Mouse (Mus musculus) erythroblast, embryonic 14.5 days (primary cell): ENCODE measurements around the gene Ssb. TPM values are rescaled to one million over a fixed set of nuclear protein-coding genes. Genes with fewer than 3 reads are reported as not detected.

Experiments
- H3K27me3 ChIP-seq: 2 replicates; pipeline ENCODE4 v1.6.1; 2012; ENCODE audit warnings: inconsistent platforms; ENCODE audit not compliant: control insufficient read depth
- H3K36me3 ChIP-seq: 2 replicates; pipeline ENCODE4 v1.6.1; 2012; ENCODE audit warnings: mild to moderate bottlenecking, inconsistent platforms; ENCODE audit not compliant: control insufficient read depth
- H3K4me1 ChIP-seq: 2 replicates; pipeline ENCODE4 v1.6.1; 2012; ENCODE audit warnings: inconsistent platforms; ENCODE audit not compliant: control insufficient read depth
- H3K4me3 ChIP-seq: replicated peaks from 2 replicates; pipeline ENCODE3; 2012; ENCODE audit warnings: moderate library complexity, mild to moderate bottlenecking, inconsistent platforms
- H3K9me3 ChIP-seq: 2 replicates; pipeline ENCODE4 v1.6.1; 2012; ENCODE audit warnings: low read length, inconsistent platforms, mixed read lengths; ENCODE audit not compliant: control insufficient read depth
- GATA1 ChIP-seq: IDR thresholded peaks from 2 replicates; pipeline ENCODE4 v1.6.1; 2012; ENCODE audit warnings: low read length, inconsistent platforms, mixed read lengths
- TAL1 ChIP-seq: IDR thresholded peaks from 3 replicates; pipeline ENCODE4 v1.6.1; 2012; ENCODE audit warnings: low read length, inconsistent platforms, mixed read lengths
- polyA plus RNA-seq: library from polyadenylated mRNA; stranded (reverse); fragments of >175 nt; gene quantifications from 2 replicates; pipeline ENCODE4 v1.2.3, GENCODE M21; 2012

Gene Ssb
- polyA plus RNA-seq, 1 experiment, result 1.5 TPM

DNA sequence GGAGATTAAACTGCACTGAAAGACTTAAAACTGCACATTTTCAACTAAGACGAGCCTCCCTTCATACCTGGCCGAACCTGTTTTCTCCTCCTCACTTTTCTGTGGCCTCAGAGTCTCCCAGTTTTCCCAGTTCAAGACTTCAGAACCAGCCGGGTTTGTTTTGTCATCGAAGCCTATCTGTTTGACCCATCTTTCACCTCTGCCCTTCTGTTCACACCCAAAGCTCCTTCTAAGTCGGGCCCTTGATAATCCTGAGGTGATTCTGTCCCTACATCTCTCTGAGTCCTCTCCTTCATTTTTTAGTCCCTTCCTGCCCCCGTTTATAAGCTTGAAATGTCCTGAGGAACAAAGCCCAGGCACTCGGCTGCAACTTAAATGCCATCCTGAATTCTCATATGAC lies 33.3 kb upstream of the Ssb start:
- Histone ChIP-seq H3K27me3 (no peaks in the 10 kb centered on the region), H3K4me3 (no peak overlapping the region), H3K36me3 (peaks cover 76% of the 10 kb centered on the region), H3K4me1 (peaks cover 51% of the 10 kb centered on the region), H3K9me3 (no peaks in the 10 kb centered on the region)
- no peak for TF ChIP-seq GATA1
- no peak for TF ChIP-seq TAL1

DNA sequence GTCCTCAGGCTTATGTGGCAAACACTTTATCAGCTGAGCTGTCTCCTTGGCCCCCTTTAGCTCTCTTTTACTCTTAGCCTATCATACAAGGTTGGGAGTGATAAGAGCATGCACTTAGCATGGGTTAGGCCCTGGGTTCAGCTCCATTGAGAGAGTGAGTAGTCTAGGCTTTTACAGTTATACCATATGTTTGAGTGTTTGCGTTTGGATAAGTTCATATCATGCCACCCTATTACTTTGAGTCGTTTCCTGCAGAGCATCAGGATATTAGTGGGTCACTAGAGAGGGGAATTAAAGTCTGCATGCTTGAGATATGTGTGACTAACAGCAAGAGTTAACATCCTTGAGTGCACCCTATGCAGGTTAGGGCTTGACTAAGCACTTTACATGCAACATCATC lies 31.7 kb upstream of the Ssb start:
- Histone ChIP-seq H3K36me3 (peaks cover 84% of the 10 kb centered on the region), H3K27me3 (no peaks in the 10 kb centered on the region), H3K4me3 (no peak overlapping the region), H3K9me3 (no peaks in the 10 kb centered on the region), H3K4me1 (peaks cover 35% of the 10 kb centered on the region)
- TF ChIP-seq TAL1 (no peak), GATA1 (no peak)

DNA sequence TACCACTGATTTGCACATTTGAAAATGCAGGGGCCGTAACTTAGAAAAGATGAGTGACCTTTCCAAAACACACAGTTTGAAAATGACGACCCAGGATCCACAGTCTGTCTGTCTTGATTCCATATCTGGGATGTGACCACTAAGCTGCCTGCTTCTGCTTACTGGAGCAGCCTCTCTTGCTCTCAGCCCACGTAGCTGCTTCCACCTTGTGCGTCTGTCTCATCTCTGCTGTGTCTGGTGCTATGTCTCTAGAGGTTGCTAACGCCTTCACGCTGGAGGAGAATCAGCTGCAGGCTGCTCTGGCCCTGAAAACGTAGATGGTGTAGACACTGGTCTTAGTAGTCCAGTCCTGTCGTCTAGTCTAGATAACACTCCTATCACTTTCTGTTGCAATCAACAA lies 31.2 kb upstream of the Ssb start:
- Histone ChIP-seq H3K36me3 (peaks cover 84% of the 10 kb centered on the region), H3K27me3 (no peaks in the 10 kb centered on the region), H3K4me1 (peaks cover 31% of the 10 kb centered on the region), H3K9me3 (no peaks in the 10 kb centered on the region), H3K4me3 (no peak overlapping the region)
- TF ChIP-seq TAL1 (no peak), GATA1 (no peak)

DNA sequence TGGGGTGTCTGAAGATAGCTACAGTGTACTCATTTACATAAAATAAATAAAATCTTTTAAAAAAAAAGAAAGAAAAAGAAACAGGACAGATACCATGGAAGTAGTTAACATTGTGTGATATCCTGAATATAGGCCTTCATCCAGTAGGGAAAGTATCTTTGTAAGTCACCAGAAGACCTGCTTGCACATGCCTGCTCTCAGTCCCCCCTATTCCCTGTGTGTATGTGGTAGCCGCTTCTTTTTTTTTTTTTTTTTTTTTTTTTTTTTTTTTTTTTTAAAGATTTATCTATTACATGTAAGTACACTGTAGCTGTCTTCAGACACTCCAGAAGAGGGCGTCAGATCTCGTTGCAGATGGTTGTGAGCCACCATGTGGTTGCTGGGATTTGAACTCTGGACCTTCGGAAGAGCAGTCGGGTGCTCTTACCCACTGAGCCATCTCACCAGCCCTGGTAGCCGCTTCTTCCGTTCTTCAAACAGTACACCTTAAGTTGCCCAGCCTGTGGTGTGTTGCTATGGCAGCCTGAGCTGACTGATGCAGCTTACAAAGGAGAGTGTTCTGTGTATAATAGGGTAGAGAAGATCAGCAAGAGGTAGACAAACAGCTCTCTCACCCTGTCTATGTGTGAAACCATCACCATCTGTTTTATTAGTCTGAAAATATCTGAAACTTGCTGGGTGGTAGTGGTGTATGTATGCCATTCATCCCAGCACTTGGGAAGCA lies 24.0 kb upstream of the Ssb start:
- H3K36me3 ChIP-seq, result peaks cover 56% of the 10 kb centered on the region
- TF ChIP-seq TAL1, result no peak
- TF ChIP-seq GATA1, result no peak

DNA sequence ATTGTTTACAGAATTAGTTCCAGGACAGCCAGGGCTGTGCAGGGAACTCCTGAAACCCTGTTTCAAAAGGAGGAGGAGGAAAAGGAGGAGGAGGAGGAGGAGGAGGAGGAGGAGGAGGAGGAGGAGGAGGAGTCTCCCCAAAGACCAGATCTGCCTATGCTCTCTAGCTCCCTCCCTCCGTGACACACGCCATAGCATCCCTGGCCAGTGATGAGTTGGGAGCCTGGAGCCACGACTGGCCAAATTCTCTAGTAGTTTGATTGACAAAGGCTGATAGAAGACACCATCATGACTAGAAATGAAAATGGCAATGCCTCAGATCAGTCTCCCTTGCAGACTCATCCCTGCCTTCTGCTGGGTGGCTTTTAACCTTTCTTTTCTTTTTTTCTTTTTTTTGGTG lies 23.4 kb upstream of the Ssb start:
- TF ChIP-seq GATA1 (no peak), TAL1 (no peak)
- H3K4me3 ChIP-seq, result no peak overlapping the region
- H3K36me3 ChIP-seq, result peaks cover 50% of the 10 kb centered on the region
- no peaks in the 10 kb centered on the region for H3K4me1 ChIP-seq
- no peaks in the 10 kb centered on the region for H3K9me3 ChIP-seq
- H3K27me3 ChIP-seq, result no peaks in the 10 kb centered on the region

More for the DNA sequence above, 24.0 kb upstream of the Ssb start:
- Histone ChIP-seq H3K27me3 (no peaks in the 10 kb centered on the region), H3K9me3 (no peaks in the 10 kb centered on the region), H3K4me3 (no peak overlapping the region), H3K4me1 (no peaks in the 10 kb centered on the region)

DNA sequence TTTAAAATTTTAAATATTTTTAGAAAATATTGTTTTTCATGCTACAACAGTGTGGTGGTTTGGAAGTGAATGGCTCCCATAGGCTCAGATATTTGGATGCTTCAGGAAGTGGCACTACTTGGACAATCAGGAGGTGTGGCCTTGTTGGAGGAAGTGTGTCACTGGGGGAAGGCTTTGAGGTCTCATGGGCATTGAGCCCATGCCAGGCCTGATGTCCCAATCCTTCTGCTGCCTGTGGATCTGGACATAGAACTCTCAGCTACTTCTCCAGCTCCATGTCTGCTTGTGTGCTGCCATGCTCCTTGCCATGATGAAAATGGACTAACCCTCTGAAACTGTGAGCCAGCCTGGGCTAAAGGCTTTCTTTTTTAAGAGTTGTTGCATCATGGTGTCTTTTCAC lies 22.7 kb upstream of the Ssb start:
- Histone ChIP-seq H3K4me1 (no peaks in the 10 kb centered on the region), H3K36me3 (peaks cover 43% of the 10 kb centered on the region), H3K4me3 (no peak overlapping the region), H3K27me3 (no peaks in the 10 kb centered on the region), H3K9me3 (no peaks in the 10 kb centered on the region)
- TF ChIP-seq GATA1, result no peak
- no peak for TF ChIP-seq TAL1

DNA sequence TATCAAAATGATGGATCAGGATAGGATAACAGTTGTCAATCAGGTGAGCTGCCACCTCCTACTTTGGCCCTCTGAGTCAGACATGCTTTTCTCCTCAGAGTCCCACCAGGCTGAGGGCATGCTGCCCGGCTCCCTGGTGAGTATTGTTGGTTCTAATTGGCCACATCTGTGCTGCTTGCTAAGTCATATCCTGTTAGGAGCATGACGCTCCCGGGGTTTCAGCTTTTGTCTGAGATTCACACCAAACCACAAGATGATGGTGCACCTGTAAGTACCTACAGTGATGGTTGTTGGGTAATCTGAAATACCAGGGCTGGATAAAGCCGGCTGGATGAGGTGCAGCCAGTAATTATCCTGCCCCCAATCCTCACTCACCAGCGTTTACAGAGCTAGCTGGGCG lies 21.1 kb upstream of the Ssb start:
- H3K9me3 ChIP-seq, result no peaks in the 10 kb centered on the region
- peaks cover 27% of the 10 kb centered on the region for H3K36me3 ChIP-seq
- TF ChIP-seq TAL1 (no peak), GATA1 (no peak)
- no peak overlapping the region for H3K4me3 ChIP-seq
- no peaks in the 10 kb centered on the region for H3K4me1 ChIP-seq
- no peaks in the 10 kb centered on the region for H3K27me3 ChIP-seq

DNA sequence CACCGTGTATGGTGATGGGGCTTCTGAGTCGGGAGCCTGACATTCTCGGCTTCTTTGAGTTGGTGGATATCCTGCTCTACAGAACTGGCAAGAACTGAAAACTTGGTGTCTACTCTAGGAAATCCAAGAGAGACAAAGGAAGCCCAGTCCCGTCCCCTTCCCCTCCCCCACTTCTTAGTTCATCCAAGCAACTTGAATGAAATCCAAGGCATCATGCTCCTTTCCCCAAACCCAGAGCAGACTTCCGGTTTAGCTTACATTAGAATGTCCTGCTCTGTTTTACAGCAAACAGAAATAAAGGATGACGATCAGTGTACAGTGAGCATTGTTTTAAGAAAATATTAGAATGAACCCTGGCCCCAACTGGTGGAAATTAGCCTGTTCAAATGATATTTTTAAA lies 12.1 kb upstream of the Ssb start:
- no peaks in the 10 kb centered on the region for H3K9me3 ChIP-seq
- H3K27me3 ChIP-seq, result no peaks in the 10 kb centered on the region
- peaks cover 10% of the 10 kb centered on the region for H3K4me1 ChIP-seq
- no peak overlapping the region for H3K4me3 ChIP-seq
- no peaks in the 10 kb centered on the region for H3K36me3 ChIP-seq
- TF ChIP-seq GATA1 (no peak), TAL1 (no peak)

DNA sequence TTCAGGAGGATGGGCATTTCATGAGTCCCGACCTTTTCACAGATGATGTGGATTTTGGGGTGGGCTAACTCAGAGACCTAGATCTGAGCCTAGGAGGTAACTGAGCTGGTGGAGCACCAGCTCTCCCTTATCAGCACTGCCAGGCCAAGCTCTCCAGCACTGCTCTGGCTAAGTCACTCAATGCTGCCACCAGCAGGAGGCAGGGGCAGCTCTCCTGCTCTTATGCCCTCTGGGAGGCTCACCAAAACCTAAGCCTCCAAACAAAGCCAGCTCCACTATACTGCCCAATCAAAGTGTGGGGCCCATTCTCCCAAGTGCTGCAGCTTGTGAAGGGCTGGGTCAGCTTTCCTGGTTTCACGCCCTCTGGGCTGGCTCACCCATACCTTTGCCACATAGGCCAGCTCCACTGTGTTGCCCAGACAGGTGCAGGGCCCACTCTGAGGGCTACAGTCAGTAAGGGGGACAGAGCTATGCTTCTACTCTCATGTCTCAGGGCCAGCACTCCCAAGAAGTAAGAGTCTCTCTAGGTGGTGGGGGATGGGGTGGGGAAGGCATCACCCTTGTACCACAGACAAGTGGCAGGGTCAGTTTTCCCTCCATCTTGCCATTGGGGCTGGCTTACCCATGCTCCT lies 9.8 kb upstream of the Ssb start:
- H3K36me3 ChIP-seq, result no peaks in the 10 kb centered on the region
- TF ChIP-seq GATA1 (peak; percentile 43; the same call in 1 of the 2 replicates), TAL1 (no peak)
- no peak overlapping the region for H3K4me3 ChIP-seq
- peaks cover 31% of the 10 kb centered on the region for H3K4me1 ChIP-seq
- H3K9me3 ChIP-seq, result no peaks in the 10 kb centered on the region
- no peaks in the 10 kb centered on the region for H3K27me3 ChIP-seq

DNA sequence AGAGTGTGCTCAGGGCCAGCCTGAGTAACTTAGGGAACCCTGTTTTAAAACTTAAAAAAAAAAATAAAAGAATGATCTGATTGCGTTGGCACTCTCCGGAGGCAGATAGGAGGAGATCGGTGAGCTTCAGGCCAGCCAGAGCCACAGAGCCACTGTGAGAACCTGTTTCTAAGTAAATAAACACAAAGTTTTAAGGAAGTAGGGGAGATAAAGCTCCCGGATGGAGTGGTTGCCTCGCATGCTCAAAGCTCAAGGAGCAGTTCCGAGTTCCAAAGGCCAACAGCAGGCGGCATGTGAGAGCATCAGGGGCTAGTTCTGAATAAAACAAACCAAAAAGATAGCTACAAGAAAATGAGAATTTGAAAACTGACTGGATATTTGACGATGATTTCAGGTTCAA lies 5.0 kb upstream of the Ssb start:
- Histone ChIP-seq H3K36me3 (no peaks in the 10 kb centered on the region), H3K4me3 (no peak overlapping the region), H3K4me1 (peaks cover 46% of the 10 kb centered on the region), H3K9me3 (no peaks in the 10 kb centered on the region), H3K27me3 (no peaks in the 10 kb centered on the region)
- TF ChIP-seq GATA1 (no peak), TAL1 (no peak)
